ENCODE assay signal across 15 mouse cellular contexts in the genomic region with DNA sequence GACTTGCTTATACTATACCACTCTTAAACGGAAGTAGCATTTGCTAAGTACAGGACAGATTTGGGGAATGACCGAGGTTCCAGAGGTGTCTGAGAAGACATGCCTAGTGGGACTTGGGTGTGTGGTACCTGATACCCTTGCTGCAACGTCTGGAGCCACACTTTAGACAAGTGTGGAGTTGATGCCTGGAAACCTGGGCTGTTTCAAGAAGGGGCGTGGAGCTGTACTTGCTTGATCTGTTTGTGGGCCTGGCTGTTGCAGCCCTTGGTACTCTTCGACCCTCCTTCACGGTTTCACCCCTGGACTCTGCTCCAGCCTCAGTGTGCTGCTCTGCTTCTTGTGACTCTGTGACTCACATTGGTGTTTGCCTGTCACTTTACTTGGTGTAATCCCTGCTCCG. TPM values are rescaled to one million over a fixed set of nuclear protein-coding genes. Genes with fewer than 3 reads are reported as not detected.
DNase-seq lines count a peak whose midpoint lies in the region; ATAC-seq lines count a peak whose summit lies in the region.
"Had no signal": no experiment of that assay in that cellular context is flagged by ENCODE, and none has a peak within 500 bp of the region (broad histone marks: within the 10 kb centered on the region; RNA-seq: fewer than 3 reads in every experiment).

No protein-coding gene starts in this region.

- intact Hi-C loops in heart, postnatal 36 days (cut with DNase I), result no loop called here

- H3K9ac ChIP-seq in intestine, embryonic 16.5 days (ENCODE audit: low read depth, low read length), result no peak overlapping the region
- no peak overlapping the region for H3K9ac ChIP-seq in liver, embryonic 16.5 days (ENCODE audit: low read depth, low read length)
- H3K9ac ChIP-seq: forebrain, embryonic 15.5 days; kidney, embryonic 15.5 days; limb, embryonic 13.5 days; midbrain, embryonic 12.5 days; neural tube, embryonic 13.5 days had no signal

- H3K27ac ChIP-seq in intestine, embryonic 16.5 days (ENCODE audit: low read length), result peak overlapping the region; percentile 40; the same call in 1 of the 2 replicates
- H3K27ac ChIP-seq in liver, embryonic 16.5 days (ENCODE audit: low read length), result peak overlapping the region; percentile 56
- H3K27ac ChIP-seq in embryonic facial prominence, embryonic 10.5 days (replicated peaks), result no peak overlapping the region
- H3K27ac ChIP-seq: forebrain, embryonic 15.5 days; kidney, embryonic 15.5 days; limb, embryonic 13.5 days; midbrain, embryonic 12.5 days; neural tube, embryonic 13.5 days had no signal

- no peaks in the 10 kb centered on the region for H3K36me3 ChIP-seq in intestine, embryonic 16.5 days (ENCODE audit: control insufficient read depth, insufficient read depth, low read length)
- H3K36me3 ChIP-seq in liver, embryonic 16.5 days (ENCODE audit: control insufficient read depth, insufficient read depth), result peaks cover 8% of the 10 kb centered on the region
- no peaks in the 10 kb centered on the region for H3K36me3 ChIP-seq in embryonic facial prominence, embryonic 10.5 days (replicated peaks)
- H3K36me3 ChIP-seq: forebrain, embryonic 15.5 days; kidney, embryonic 15.5 days; limb, embryonic 13.5 days; midbrain, embryonic 12.5 days; neural tube, embryonic 13.5 days had no signal

- no peaks in the 10 kb centered on the region for H3K27me3 ChIP-seq in intestine, embryonic 16.5 days (replicated peaks; ENCODE audit: control insufficient read depth, insufficient read depth, low read length)
- no peaks in the 10 kb centered on the region for H3K27me3 ChIP-seq in liver, embryonic 16.5 days (ENCODE audit: control insufficient read depth, insufficient read depth, low read depth, low read length)
- H3K27me3 ChIP-seq in embryonic facial prominence, embryonic 10.5 days (replicated peaks; ENCODE audit: low read depth, poor library complexity, severe bottlenecking), result no peaks in the 10 kb centered on the region
- H3K27me3 ChIP-seq: forebrain, embryonic 15.5 days; kidney, embryonic 15.5 days; neural tube, embryonic 13.5 days had no signal

- ATAC-seq in intestine, embryonic 16.5 days, result peak; percentile 31; the same call in 1 of the 2 replicates
- no peak for ATAC-seq in liver, embryonic 16.5 days (ENCODE audit: low read depth)
- ATAC-seq: forebrain, embryonic 15.5 days had no signal

- no peak overlapping the region for H3K4me2 ChIP-seq in intestine, embryonic 16.5 days (ENCODE audit: low read depth, low read length)
- peak overlapping the region; percentile 63 for H3K4me2 ChIP-seq in liver, embryonic 16.5 days (ENCODE audit: low read depth, low read length)
- H3K4me2 ChIP-seq: forebrain, embryonic 15.5 days; kidney, embryonic 15.5 days; limb, embryonic 13.5 days; midbrain, embryonic 12.5 days; neural tube, embryonic 13.5 days had no signal

- no peaks in the 10 kb centered on the region for H3K9me3 ChIP-seq in intestine, embryonic 16.5 days (ENCODE audit: control insufficient read depth, low read length)
- H3K9me3 ChIP-seq in liver, embryonic 16.5 days (replicated peaks; ENCODE audit: control insufficient read depth, low read length), result no peaks in the 10 kb centered on the region
- no peaks in the 10 kb centered on the region for H3K9me3 ChIP-seq in embryonic facial prominence, embryonic 10.5 days
- H3K9me3 ChIP-seq: forebrain, embryonic 15.5 days; kidney, embryonic 15.5 days; limb, embryonic 13.5 days; midbrain, embryonic 12.5 days; neural tube, embryonic 13.5 days had no signal

- no peak overlapping the region for H3K4me3 ChIP-seq in intestine, embryonic 16.5 days (ENCODE audit: low read length)
- peak overlapping the region; percentile 37 for H3K4me3 ChIP-seq in liver, embryonic 16.5 days (ENCODE audit: low read depth, low read length)
- no peak overlapping the region for H3K4me3 ChIP-seq in embryonic facial prominence, embryonic 10.5 days
- H3K4me3 ChIP-seq: forebrain, embryonic 15.5 days; kidney, embryonic 15.5 days; limb, embryonic 13.5 days; midbrain, embryonic 12.5 days; neural tube, embryonic 13.5 days had no signal

- WGBS in intestine, embryonic 16.5 days, result 76% methylated on average over 7 of the region's 7 CpGs
- WGBS in liver, embryonic 16.5 days (ENCODE audit: insufficient replicate concordance), result 63% methylated on average over 7 of the region's 7 CpGs
- 85% methylated on average over 7 of the region's 7 CpGs for WGBS in embryonic facial prominence, embryonic 10.5 days

- peak; percentile 72 for DNase-seq in heart, adult 11 months
- DNase-seq in heart, postnatal 36 days, result no peak
- DNase-seq in A20 (ENCODE audit: low read depth, low spot score), result peak; percentile 66
- DNase-seq in embryonic facial prominence, embryonic 10.5 days (ENCODE audit: low spot score), result no peak
- no peak for DNase-seq in thymus, postnatal 0 days (ENCODE audit: low spot score)
- DNase-seq: cerebellum, adult 2 months; spleen, adult 18-20 months; thymus, postnatal 4 days had no signal

- H3K4me1 ChIP-seq in intestine, embryonic 16.5 days (ENCODE audit: control insufficient read depth, insufficient read depth, low read length), result peaks cover 49% of the 10 kb centered on the region
- H3K4me1 ChIP-seq in liver, embryonic 16.5 days (ENCODE audit: control insufficient read depth, low read depth, low read length), result peaks cover 70% of the 10 kb centered on the region
- H3K4me1 ChIP-seq in embryonic facial prominence, embryonic 10.5 days, result peaks cover 31% of the 10 kb centered on the region

RNA-seq across cellular contexts. Expression of a gene that starts 5.4 kb away (rescaled TPM):
- 1 to 10 TPM; 8.9 to 9.1 TPM for total RNA-seq in heart, postnatal 36 days (2021)
- polyA plus RNA-seq in intestine, embryonic 16.5 days (2015; fragmentation: Nextera tagmentation; extraction: Ambion mirVana), result 12.5 and 17.2 TPM in 2 replicates
- polyA plus RNA-seq in liver, embryonic 16.5 days (2015; fragmentation: Nextera tagmentation; extraction: Ambion mirVana), result 25.9 and 26.5 TPM in 2 replicates
- 8.0 and 8.1 TPM in 2 replicates for polyA plus RNA-seq in embryonic facial prominence, embryonic 10.5 days (2016; fragmentation: Nextera tagmentation; extraction: Ambion mirVana)
- polyA plus RNA-seq in thymus, postnatal 0 days (2015; fragmentation: Nextera tagmentation; extraction: Ambion mirVana), result 24.3 and 29.7 TPM in 2 replicates

Comparison
In these comparisons a context has a peak if more than half of its experiments do, and no peak if none do; other contexts are left out.
1. DNase-seq: peak in heart, adult 11 months (single experiment) and A20 (single experiment); none in heart, postnatal 36 days (0 of 2), embryonic facial prominence, embryonic 10.5 days (single experiment) and thymus, postnatal 0 days (single experiment).